Mouse (Mus musculus): Measurements from ENCODE around the gene Qrsl1. TPM values are rescaled to one million over a fixed set of nuclear protein-coding genes. Genes with fewer than 3 reads are reported as not detected.
A peak's percentile ranks its signal among the peaks of the same experiment; 100 is the strongest.

Qrsl1 gene
- polyA plus RNA-seq, 1 experiment from 2014 or later = 25.2 TPM

GRCm38 (mm10) chr10:43856351-43856750, 45.2 kb downstream of the Qrsl1 start:
- Histone ChIP-seq H3K36me3 (no peaks in the 10 kb centered on the region), H3K9ac (no peak overlapping the region), H3K9me3 (0 out of 2 replicates have a peak, but pooled peaks cover 5% of the 10 kb centered on the region), H3K27ac (no peak overlapping the region), H3K4me3 (no peak overlapping the region), H3K4me2 (replicated peaks) (no peak overlapping the region), H3K27me3 (no peaks in the 10 kb centered on the region), H3K4me1 (no peaks in the 10 kb centered on the region)
- WGBS = 82% methylated on average over 3 of the region's 3 CpGs
- no peak for ATAC-seq (ENCODE audit: insufficient number of reproducible peaks, insufficient read depth, low FRiP score, low TSS enrichment)

- no peaks in the 10 kb centered on the region for H3K36me3 ChIP-seq
- no peak overlapping the region for H3K9ac ChIP-seq
- 90% methylated on average over 9 of the region's 9 CpGs for WGBS
- no peak overlapping the region for H3K4me3 ChIP-seq
- no peak for ATAC-seq (ENCODE audit: insufficient number of reproducible peaks, insufficient read depth, low FRiP score, low TSS enrichment)
- H3K27me3 ChIP-seq = no peaks in the 10 kb centered on the region
- 0 out of 2 replicates have a peak, but pooled peaks cover 5% of the 10 kb centered on the region for H3K9me3 ChIP-seq
- H3K4me1 ChIP-seq = no peaks in the 10 kb centered on the region
- no peak overlapping the region for H3K27ac ChIP-seq
- no peak overlapping the region for H3K4me2 ChIP-seq (replicated peaks)
Observed at GRCm38 (mm10) chr10:43855916-43856315, 45.6 kb downstream of the Qrsl1 start.

- Histone ChIP-seq H3K36me3 (no peaks in the 10 kb centered on the region), H3K4me1 (no peaks in the 10 kb centered on the region), H3K9ac (no peak overlapping the region), H3K4me3 (no peak overlapping the region), H3K4me2 (replicated peaks) (no peak overlapping the region), H3K27me3 (no peaks in the 10 kb centered on the region), H3K9me3 (0 out of 2 replicates have a peak, but pooled peaks cover 5% of the 10 kb centered on the region), H3K27ac (no peak overlapping the region)
- ATAC-seq (ENCODE audit: insufficient number of reproducible peaks, insufficient read depth, low FRiP score, low TSS enrichment) = no peak
- 68% methylated on average over 5 of the region's 5 CpGs for WGBS
Observed at GRCm38 (mm10) chr10:43851898-43852297, 49.6 kb downstream of the Qrsl1 start.

- H3K9me3 ChIP-seq = 0 out of 2 replicates have a peak, but pooled peaks cover 5% of the 10 kb centered on the region
- H3K36me3 ChIP-seq = no peaks in the 10 kb centered on the region
- H3K4me3 ChIP-seq = no peak overlapping the region
- no peaks in the 10 kb centered on the region for H3K27me3 ChIP-seq
- ATAC-seq (ENCODE audit: insufficient number of reproducible peaks, insufficient read depth, low FRiP score, low TSS enrichment) = no peak
- no peak overlapping the region for H3K4me2 ChIP-seq (replicated peaks)
- 76% methylated on average over 3 of the region's 3 CpGs for WGBS
- no peak overlapping the region for H3K27ac ChIP-seq
- H3K9ac ChIP-seq = no peak overlapping the region
- H3K4me1 ChIP-seq = no peaks in the 10 kb centered on the region
Observed at GRCm38 (mm10) chr10:43849478-43849877, 52.1 kb downstream of the Qrsl1 start.

- no peak for ATAC-seq (ENCODE audit: insufficient number of reproducible peaks, insufficient read depth, low FRiP score, low TSS enrichment)
- H3K27me3 ChIP-seq = no peaks in the 10 kb centered on the region
- H3K4me2 ChIP-seq (replicated peaks) = no peak overlapping the region
- no peak overlapping the region for H3K27ac ChIP-seq
- H3K4me1 ChIP-seq = no peaks in the 10 kb centered on the region
- H3K9ac ChIP-seq = no peak overlapping the region
- 59% methylated on average over 2 of the region's 2 CpGs for WGBS
- H3K9me3 ChIP-seq = peaks cover 8% of the 10 kb centered on the region; the same call in 1 of the 2 replicates
- no peaks in the 10 kb centered on the region for H3K36me3 ChIP-seq
- no peak overlapping the region for H3K4me3 ChIP-seq
Observed at GRCm38 (mm10) chr10:43846141-43846622, 55.4 kb downstream of the Qrsl1 start.

GRCm38 (mm10) chr10:43845442-43845841, 56.1 kb downstream of the Qrsl1 start:
- H3K36me3 ChIP-seq = no peaks in the 10 kb centered on the region
- no peak overlapping the region for H3K27ac ChIP-seq
- no peak overlapping the region for H3K4me2 ChIP-seq (replicated peaks)
- ATAC-seq (ENCODE audit: insufficient number of reproducible peaks, insufficient read depth, low FRiP score, low TSS enrichment) = no peak
- peaks cover 8% of the 10 kb centered on the region; the same call in 1 of the 2 replicates for H3K9me3 ChIP-seq
- no peaks in the 10 kb centered on the region for H3K4me1 ChIP-seq
- no peaks in the 10 kb centered on the region for H3K27me3 ChIP-seq
- H3K4me3 ChIP-seq = no peak overlapping the region
- H3K9ac ChIP-seq = no peak overlapping the region
- 83% methylated on average over 3 of the region's 3 CpGs for WGBS

GRCm38 (mm10) chr10:43841441-43841840, 60.1 kb downstream of the Qrsl1 start:
- no peak overlapping the region for H3K4me3 ChIP-seq
- H3K4me1 ChIP-seq = no peaks in the 10 kb centered on the region
- no peaks in the 10 kb centered on the region for H3K36me3 ChIP-seq
- no peaks in the 10 kb centered on the region for H3K27me3 ChIP-seq
- no peak overlapping the region for H3K4me2 ChIP-seq (replicated peaks)
- WGBS = 74% methylated on average over 5 of the region's 5 CpGs
- ATAC-seq (ENCODE audit: insufficient number of reproducible peaks, insufficient read depth, low FRiP score, low TSS enrichment) = no peak
- H3K9ac ChIP-seq = no peak overlapping the region
- peaks cover 8% of the 10 kb centered on the region; the same call in 1 of the 2 replicates for H3K9me3 ChIP-seq
- H3K27ac ChIP-seq = no peak overlapping the region

GRCm38 (mm10) chr10:43832868-43833267, 68.7 kb downstream of the Qrsl1 start:
- no peaks in the 10 kb centered on the region for H3K27me3 ChIP-seq
- ATAC-seq (ENCODE audit: insufficient number of reproducible peaks, insufficient read depth, low FRiP score, low TSS enrichment) = no peak
- no peak overlapping the region for H3K4me3 ChIP-seq
- WGBS = 22% methylated on average over 5 of the region's 5 CpGs
- no peak overlapping the region for H3K27ac ChIP-seq
- peaks cover 15% of the 10 kb centered on the region; the same call in 1 of the 2 replicates for H3K4me1 ChIP-seq
- H3K9me3 ChIP-seq = no peaks in the 10 kb centered on the region; the same call in 1 of the 2 replicates
- no peak overlapping the region for H3K4me2 ChIP-seq (replicated peaks)
- no peaks in the 10 kb centered on the region for H3K36me3 ChIP-seq
- no peak overlapping the region for H3K9ac ChIP-seq

- H3K36me3 ChIP-seq = no peaks in the 10 kb centered on the region
- H3K4me2 ChIP-seq (replicated peaks) = 0 out of 2 replicates have a peak overlapping the region, but pooled peaks have one; percentile 3
- H3K9ac ChIP-seq = no peak overlapping the region
- peaks cover 15% of the 10 kb centered on the region; the same call in 1 of the 2 replicates for H3K4me1 ChIP-seq
- H3K27me3 ChIP-seq = no peaks in the 10 kb centered on the region
- H3K9me3 ChIP-seq = peaks cover 6% of the 10 kb centered on the region
- H3K27ac ChIP-seq = no peak overlapping the region
- no peak for ATAC-seq (ENCODE audit: insufficient number of reproducible peaks, insufficient read depth, low FRiP score, low TSS enrichment)
- WGBS = 32% methylated on average over 17 of the region's 17 CpGs
- H3K4me3 ChIP-seq = no peak overlapping the region
Observed at GRCm38 (mm10) chr10:43830251-43831018, 71.1 kb downstream of the Qrsl1 start.

GRCm38 (mm10) chr10:43828686-43829015, 72.9 kb downstream of the Qrsl1 start:
- no peaks in the 10 kb centered on the region for H3K27me3 ChIP-seq
- peaks cover 6% of the 10 kb centered on the region for H3K9me3 ChIP-seq
- peaks cover 15% of the 10 kb centered on the region; the same call in 1 of the 2 replicates for H3K4me1 ChIP-seq
- no peak overlapping the region for H3K4me2 ChIP-seq (replicated peaks)
- H3K36me3 ChIP-seq = no peaks in the 10 kb centered on the region
- WGBS = 93% methylated on average over 10 of the region's 10 CpGs
- no peak overlapping the region for H3K4me3 ChIP-seq
- no peak overlapping the region for H3K9ac ChIP-seq
- no peak overlapping the region for H3K27ac ChIP-seq
- ATAC-seq (ENCODE audit: insufficient number of reproducible peaks, insufficient read depth, low FRiP score, low TSS enrichment) = no peak

GRCm38 (mm10) chr10:43827958-43828685, 73.4 kb downstream of the Qrsl1 start:
- no peak overlapping the region for H3K9ac ChIP-seq
- H3K27me3 ChIP-seq = no peaks in the 10 kb centered on the region
- peaks cover 15% of the 10 kb centered on the region; the same call in 1 of the 2 replicates for H3K4me1 ChIP-seq
- H3K9me3 ChIP-seq = peaks cover 6% of the 10 kb centered on the region
- H3K4me2 ChIP-seq (replicated peaks) = no peak overlapping the region
- H3K36me3 ChIP-seq = no peaks in the 10 kb centered on the region
- no peak overlapping the region for H3K27ac ChIP-seq
- H3K4me3 ChIP-seq = no peak overlapping the region
- ATAC-seq (ENCODE audit: insufficient number of reproducible peaks, insufficient read depth, low FRiP score, low TSS enrichment) = no peak
- WGBS = 87% methylated on average over 10 of the region's 10 CpGs
